Mouse (Mus musculus) kidney, adult 2 months (tissue): Measurements from ENCODE around the gene Tnpo3.
"Not testable (repeated sequence)": the region's sequence is repeated elsewhere in the genome, so short reads cannot be mapped to it uniquely, and the experiment has no call there.

ENCODE experiments used
- CTCF ChIP-seq: fragments of 200-500 bp; conservative IDR thresholded peaks from 2 replicates; pipeline ENCODE4 v1.5.1; 2011; ENCODE audit warnings: low read depth, mild to moderate bottlenecking, control low read depth, low read length, moderate library complexity, mixed read lengths; ENCODE audit not compliant: insufficient read depth, insufficient read length
- POLR2A ChIP-seq: fragments of 200-500 bp; IDR thresholded peaks from one replicate; pipeline ENCODE4 v1.6.1; 2011; ENCODE audit warnings: low read depth, low read length, control low read depth

DNA sequence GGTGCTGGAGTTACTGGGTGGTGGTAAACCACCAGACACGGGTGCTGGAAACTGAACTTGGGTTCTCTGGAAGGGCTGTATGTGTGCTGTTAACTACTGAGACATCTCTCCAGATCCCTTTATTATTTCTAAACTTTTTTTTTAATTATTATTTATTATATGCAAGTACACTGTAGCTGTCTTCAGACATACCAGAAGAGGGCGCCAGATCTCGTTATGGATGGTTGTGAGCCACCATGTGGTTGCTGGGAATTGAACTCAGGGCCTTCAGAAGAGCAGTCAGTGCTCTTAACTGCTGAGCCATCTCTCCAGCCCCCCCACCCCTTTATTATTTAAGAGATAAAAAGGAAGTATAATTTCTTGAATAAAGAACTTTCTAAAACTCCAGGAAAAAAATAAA, 33.3 kb downstream of the Tnpo3 start:
- TF ChIP-seq CTCF, POLR2A: not testable (repeated sequence)
